Mouse (Mus musculus) liver, adult 2 months (tissue): Measurements from ENCODE around the gene Gm20388.

Experiments
- CTCF ChIP-seq: fragments of 200-500 bp; IDR thresholded peaks from 2 replicates; pipeline ENCODE4 v1.5.1; 2011; ENCODE audit warnings: low read depth, low read length, control low read depth
- POLR2A ChIP-seq: fragments of 200-500 bp; IDR thresholded peaks from 2 replicates; pipeline ENCODE4 v1.6.1; 2011; ENCODE audit warnings: low read length, control low read depth; ENCODE audit not compliant: insufficient read depth; ENCODE audit errors: extremely low read depth

GRCm38 (mm10) chr8:123697329-123697728, 3786.7 kb downstream of the Gm20388 start:
- TF ChIP-seq POLR2A (no peak), CTCF (no peak)
